Mouse (Mus musculus) CH12.LX (cell line): ENCODE data around the gene Vcpkmt.

Experiments
- HCFC1 ChIP-seq: IDR thresholded peaks from 2 replicates; pipeline ENCODE4 v1.6.1; 2012; ENCODE audit warnings: low read depth, mild to moderate bottlenecking, inconsistent platforms, low read length, improper control_type of control experiment
- JUND ChIP-seq: conservative IDR thresholded peaks from 2 replicates; pipeline ENCODE4 v1.6.1; 2011; ENCODE audit warnings: low read depth, low read length, improper control_type of control experiment
- MAFK ChIP-seq: IDR thresholded peaks from 2 replicates; pipeline ENCODE4 v1.6.1; 2011; ENCODE audit warnings: low read length, improper control_type of control experiment; ENCODE audit not compliant: insufficient replicate concordance
- MEF2A ChIP-seq: IDR thresholded peaks from 2 replicates; pipeline ENCODE4 v1.6.1; 2014; ENCODE audit warnings: low read depth, mild to moderate bottlenecking, inconsistent platforms, low read length, improper control_type of control experiment, borderline replicate concordance

DNA sequence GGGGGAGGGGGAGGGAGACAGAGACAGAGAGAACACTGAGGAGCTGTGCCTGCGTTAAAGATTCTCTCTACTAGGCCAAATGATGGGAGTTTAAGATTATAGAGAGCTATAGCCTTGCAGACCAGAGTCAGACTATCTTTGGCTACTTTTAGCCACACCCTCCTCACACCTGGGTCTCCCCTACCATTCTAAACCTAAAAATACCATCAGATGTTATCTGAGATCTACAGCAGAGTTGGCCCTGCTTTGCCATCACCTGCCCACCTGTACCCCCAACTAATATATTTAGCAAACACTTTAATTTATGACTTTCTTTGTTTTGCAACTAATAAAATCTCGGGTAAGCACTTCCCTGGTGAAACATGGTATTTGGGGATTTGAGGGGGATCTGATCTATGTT, 38.3 kb downstream of the Vcpkmt start:
- TF ChIP-seq MAFK = no peak; the same call in 1 of the 2 replicates
- TF ChIP-seq HCFC1 = no peak
- TF ChIP-seq MEF2A = peak; percentile 56
- TF ChIP-seq JUND = no peak
